Comparison of ENCODE assay signal across 9 mouse cellular contexts in the genomic region with DNA sequence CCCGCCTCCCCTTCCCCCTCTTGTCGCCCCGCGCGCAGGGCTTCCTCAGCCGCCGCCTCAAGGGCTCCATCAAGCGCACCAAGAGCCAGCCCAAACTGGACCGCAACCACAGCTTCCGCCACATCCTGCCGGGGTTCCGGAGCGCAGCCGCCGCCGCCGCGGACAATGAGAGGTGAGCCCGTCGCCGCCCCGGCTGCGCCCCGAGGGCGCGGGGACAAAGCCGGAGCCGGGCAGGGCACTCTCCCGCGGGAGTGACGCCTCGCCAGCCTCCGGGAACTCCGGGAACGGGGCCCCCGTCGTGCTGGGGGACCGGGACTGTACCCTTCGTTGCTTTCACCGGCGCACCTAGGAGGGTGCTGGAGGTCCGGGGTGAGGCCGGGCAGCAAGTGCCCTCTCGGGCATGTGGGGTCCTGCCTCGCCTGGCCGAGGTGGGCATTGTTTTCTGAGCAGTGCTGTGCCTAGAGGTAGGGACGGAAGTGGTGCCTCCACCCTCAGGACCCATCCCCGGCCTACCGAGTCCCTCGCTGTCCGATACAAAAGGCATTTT.
A peak's percentile ranks its signal among the peaks of the same experiment; 100 is the strongest.
DNase-seq lines count a peak whose midpoint lies in the region; ATAC-seq lines count a peak whose summit lies in the region.
"Had no signal": no experiment of that assay in that cellular context is flagged by ENCODE, and none has a peak within 500 bp of the region (broad histone marks: within the 10 kb centered on the region; RNA-seq: fewer than 3 reads in every experiment).

No protein-coding gene starts in this region.

- H3K4me2 ChIP-seq in hindbrain, embryonic 15.5 days: peak overlapping the region; percentile 73
- H3K4me2 ChIP-seq in limb, embryonic 13.5 days (replicated peaks): peak overlapping the region; percentile 89
- H3K4me2 ChIP-seq in midbrain, embryonic 13.5 days (replicated peaks): peak overlapping the region; percentile 93
- peak overlapping the region; percentile 96 for H3K4me2 ChIP-seq in stomach, embryonic 14.5 days (replicated peaks; ENCODE audit: low read depth, low read length)

- DNase-seq in cerebellum, postnatal 14 days: peak; percentile 55 to 62
- DNase-seq in adrenal gland, adult 8-10 months: peak; percentile 52

- ATAC-seq in cerebellum, adult (ENCODE audit: insufficient number of reproducible peaks, low FRiP score, low TSS enrichment): no peak
- peak; percentile 48 for ATAC-seq in frontal cortex, adult (ENCODE audit: low TSS enrichment)
- ATAC-seq in hindbrain, embryonic 15.5 days (ENCODE audit: low FRiP score, low read depth): peak; percentile 51
- peak; percentile 30 for ATAC-seq in limb, embryonic 13.5 days (ENCODE audit: low FRiP score, low read depth)
- peak; percentile 77 for ATAC-seq in midbrain, embryonic 13.5 days
- peak; percentile 48 for ATAC-seq in stomach, embryonic 14.5 days (ENCODE audit: insufficient number of reproducible peaks, insufficient read depth, low FRiP score, low read depth)

- no peaks in the 10 kb centered on the region for H3K36me3 ChIP-seq in hindbrain, embryonic 15.5 days
- H3K36me3 ChIP-seq in limb, embryonic 13.5 days: peaks cover 6% of the 10 kb centered on the region; the same call in 1 of the 2 replicates
- H3K36me3 ChIP-seq in midbrain, embryonic 13.5 days: no peaks in the 10 kb centered on the region
- H3K36me3 ChIP-seq in stomach, embryonic 14.5 days (ENCODE audit: control insufficient read depth, insufficient read depth, low read length): peaks cover 3% of the 10 kb centered on the region; the same call in 1 of the 2 replicates
- H3K36me3 ChIP-seq: G1E had no signal

- under 1% methylated on average over 45 of the region's 51 CpGs for WGBS in hindbrain, embryonic 15.5 days
- under 1% methylated on average over 49 of the region's 51 CpGs for WGBS in limb, embryonic 13.5 days
- WGBS in midbrain, embryonic 13.5 days: under 1% methylated on average over 43 of the region's 51 CpGs
- WGBS in stomach, embryonic 14.5 days: under 1% methylated on average over 47 of the region's 51 CpGs

- H3K27ac ChIP-seq in hindbrain, embryonic 15.5 days (replicated peaks): peak overlapping the region; percentile 90
- peak overlapping the region; percentile 84 for H3K27ac ChIP-seq in limb, embryonic 13.5 days
- H3K27ac ChIP-seq in midbrain, embryonic 13.5 days: peak overlapping the region; percentile 93
- peak overlapping the region; percentile 79 for H3K27ac ChIP-seq in stomach, embryonic 14.5 days (ENCODE audit: low read length)

- H3K4me3 ChIP-seq in hindbrain, embryonic 15.5 days: peak overlapping the region; percentile 93
- peak overlapping the region; percentile 89 for H3K4me3 ChIP-seq in limb, embryonic 13.5 days
- peak overlapping the region; percentile 96 for H3K4me3 ChIP-seq in midbrain, embryonic 13.5 days (replicated peaks)
- H3K4me3 ChIP-seq in stomach, embryonic 14.5 days (ENCODE audit: low read depth, low read length): peak overlapping the region; percentile 86

- H3K4me1 ChIP-seq in hindbrain, embryonic 15.5 days (replicated peaks): peaks cover 49% of the 10 kb centered on the region
- H3K4me1 ChIP-seq in limb, embryonic 13.5 days: peaks cover 77% of the 10 kb centered on the region
- peaks cover 53% of the 10 kb centered on the region for H3K4me1 ChIP-seq in midbrain, embryonic 13.5 days (replicated peaks)
- H3K4me1 ChIP-seq in stomach, embryonic 14.5 days (ENCODE audit: control insufficient read depth, insufficient read depth, low read length): peaks cover 24% of the 10 kb centered on the region

- peak overlapping the region; percentile 99 for H3K9ac ChIP-seq in hindbrain, embryonic 15.5 days
- peak overlapping the region; percentile 93 for H3K9ac ChIP-seq in limb, embryonic 13.5 days
- H3K9ac ChIP-seq in midbrain, embryonic 13.5 days (replicated peaks): peak overlapping the region; percentile 97
- H3K9ac ChIP-seq in stomach, embryonic 14.5 days (replicated peaks; ENCODE audit: low read depth, low read length): peak overlapping the region; percentile 94

- no peaks in the 10 kb centered on the region for H3K27me3 ChIP-seq in hindbrain, embryonic 15.5 days
- no peaks in the 10 kb centered on the region for H3K27me3 ChIP-seq in limb, embryonic 13.5 days
- H3K27me3 ChIP-seq in midbrain, embryonic 13.5 days: no peaks in the 10 kb centered on the region
- H3K27me3 ChIP-seq in stomach, embryonic 14.5 days (ENCODE audit: control insufficient read depth, insufficient read depth, low read length): no peaks in the 10 kb centered on the region

- no peaks in the 10 kb centered on the region for H3K9me3 ChIP-seq in hindbrain, embryonic 15.5 days
- no peaks in the 10 kb centered on the region for H3K9me3 ChIP-seq in limb, embryonic 13.5 days
- H3K9me3 ChIP-seq in midbrain, embryonic 13.5 days: no peaks in the 10 kb centered on the region
- H3K9me3 ChIP-seq in stomach, embryonic 14.5 days (ENCODE audit: control insufficient read depth, low read depth, low read length): no peaks in the 10 kb centered on the region
